In the genomic region with DNA sequence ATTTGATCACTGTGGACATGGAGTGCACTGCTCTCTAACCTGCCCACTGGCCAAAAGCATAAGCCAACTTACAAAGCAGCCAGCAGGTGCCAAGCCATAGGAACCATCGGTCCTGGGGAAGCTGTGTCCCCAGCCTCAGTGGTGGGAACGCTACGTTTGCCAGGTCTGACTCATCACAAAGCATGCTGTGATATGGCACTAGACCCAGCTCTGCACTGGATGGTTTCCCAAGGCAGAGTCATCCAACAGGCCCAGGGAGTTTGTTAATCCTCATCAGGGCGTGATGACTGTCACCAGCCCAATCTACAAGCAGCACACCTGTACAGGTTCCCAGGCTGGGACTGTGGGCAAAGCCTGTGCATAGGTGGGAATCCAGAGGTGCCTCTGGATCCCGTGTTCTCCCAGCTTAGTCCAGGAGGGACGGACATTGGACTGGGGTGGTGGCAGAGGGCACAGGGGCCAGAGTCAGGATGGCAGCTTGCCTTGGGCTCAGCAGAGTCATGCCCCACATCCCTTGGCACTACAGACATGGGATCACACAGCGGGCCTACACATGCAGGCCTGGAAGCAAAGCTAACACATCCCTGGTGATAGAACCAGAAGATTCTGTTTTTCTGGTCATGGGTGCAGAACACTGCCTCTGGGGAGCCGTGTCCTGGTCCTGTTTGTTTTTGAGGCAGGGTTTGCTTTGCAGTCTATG, we compare ENCODE assay signal across 14 mouse cellular contexts.
A peak's percentile ranks its signal among the peaks of the same experiment; 100 is the strongest.
DNase-seq lines count a peak whose midpoint lies in the region; ATAC-seq and TF ChIP-seq lines count a peak whose summit lies in the region.
"Had no signal": no experiment of that assay in that cellular context is flagged by ENCODE, and none has a peak within 500 bp of the region (broad histone marks: within the 10 kb centered on the region; RNA-seq: fewer than 3 reads in every experiment).

No protein-coding gene starts in this region.

- peak overlapping the region; percentile 28; the same call in 1 of the 2 replicates for H3K27ac ChIP-seq in layer of hippocampus, adult 2 months
- H3K27ac ChIP-seq: forebrain, embryonic 12.5 days; heart, embryonic 15.5 days; liver, embryonic 12.5 days had no signal

- no peak for ATAC-seq in inflammation-experienced regulatory T-cells, adult 6 months
- ATAC-seq: liver, embryonic 12.5 days had no signal

- H3K4me3 ChIP-seq in layer of hippocampus, adult 2 months: no peak overlapping the region
- H3K4me3 ChIP-seq: forebrain, embryonic 12.5 days; heart, embryonic 15.5 days; liver, embryonic 12.5 days; myocyte had no signal

- TF ChIP-seq CTCF in layer of hippocampus, adult 2 months (conservative IDR thresholded peaks at IDR 0.05): no peak

- DNase-seq in adrenal gland, postnatal 36 days: peak; percentile 28 to 38
- no peak for DNase-seq in adrenal gland, postnatal 4 days (ENCODE audit: low spot score in 2 of 2)
- peak; percentile 50 for DNase-seq in right cerebral cortex, postnatal 25 days
- no peak for DNase-seq in right cerebral cortex, postnatal 4 days
- peak; percentile 56 to 64 for DNase-seq in layer of hippocampus, adult 2 months (ENCODE audit: low spot score in 2 of 2)
- no peak for DNase-seq in urinary bladder, postnatal 10 days (ENCODE audit: low spot score)
- DNase-seq in lung, postnatal 14 days: no peak
- DNase-seq: gastrocnemius, postnatal 14 days; kidney, postnatal 4 days had no signal

Comparison
In these comparisons a context has a peak if more than half of its experiments do, and no peak if none do; other contexts are left out.
1. DNase-seq: peak in adrenal gland, postnatal 36 days (2 of 2), right cerebral cortex, postnatal 25 days (single experiment) and layer of hippocampus, adult 2 months (2 of 2); none in adrenal gland, postnatal 4 days (0 of 2), right cerebral cortex, postnatal 4 days (single experiment), urinary bladder, postnatal 10 days (single experiment) and lung, postnatal 14 days (single experiment).